Mouse (Mus musculus): Measurements from ENCODE around the gene Dap. TPM values are rescaled to one million over a fixed set of nuclear protein-coding genes. Genes with fewer than 3 reads are reported as not detected.

Gene Dap
- polyA plus RNA-seq, 1 experiment from 2014 or later, result 40.4 TPM

DNA sequence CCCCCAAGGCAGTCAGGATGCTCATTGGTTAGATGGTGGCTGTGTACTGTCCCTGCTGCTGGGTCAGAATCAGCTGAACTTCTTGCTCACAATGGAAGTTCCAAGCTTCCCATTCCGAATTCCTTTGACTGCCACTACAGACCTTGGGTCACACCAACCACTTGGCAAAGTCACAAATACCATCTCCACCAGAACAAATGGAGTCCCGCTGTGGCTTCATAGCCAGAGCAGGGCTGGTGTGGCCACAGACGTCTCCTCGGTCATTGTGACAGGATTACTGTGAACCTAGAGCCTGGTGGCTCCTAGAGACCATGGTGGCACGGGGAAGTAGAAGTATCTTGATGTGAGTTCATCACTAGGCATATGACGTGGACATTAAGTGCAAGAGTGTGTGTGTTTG is 44.0 kb downstream of the Dap start:
- peaks cover 4% of the 10 kb centered on the region; the same call in 1 of the 2 replicates for H3K4me1 ChIP-seq (replicated peaks)
- ATAC-seq (ENCODE audit: low read depth), result no peak
- WGBS (ENCODE audit: insufficient replicate concordance), result 67% methylated on average over 6 of the region's 6 CpGs
- no peak overlapping the region for H3K4me3 ChIP-seq (replicated peaks)
- DNase-seq, result no peak
- H3K27me3 ChIP-seq, result no peaks in the 10 kb centered on the region
- no peak overlapping the region for H3K9ac ChIP-seq
- peaks cover 5% of the 10 kb centered on the region; the same call in 1 of the 2 replicates for H3K36me3 ChIP-seq
- H3K27ac ChIP-seq, result no peak overlapping the region
- H3K9me3 ChIP-seq (replicated peaks), result no peaks in the 10 kb centered on the region
- H3K4me2 ChIP-seq, result no peak overlapping the region

DNA sequence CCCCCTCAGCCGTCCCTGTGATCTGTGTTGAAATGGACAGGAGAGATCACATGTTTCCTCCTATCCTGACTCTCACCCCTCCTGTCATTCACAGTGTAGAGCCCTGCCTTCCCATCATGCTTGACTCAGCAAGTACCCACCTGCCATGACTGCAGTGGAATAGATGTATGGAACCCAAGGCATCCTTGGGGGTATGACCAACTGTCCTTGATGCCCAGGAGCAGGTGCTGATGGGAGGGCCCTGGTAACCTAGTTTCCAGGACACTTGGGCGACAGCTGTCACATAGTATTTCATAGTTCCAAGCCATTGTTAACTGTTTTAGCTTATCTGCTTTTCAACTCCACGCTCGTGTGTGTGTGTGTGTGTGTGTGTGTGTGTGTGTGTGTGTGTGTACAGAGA is 45.4 kb downstream of the Dap start:
- H3K4me2 ChIP-seq, result no peak overlapping the region
- no peak overlapping the region for H3K9ac ChIP-seq
- peaks cover 10% of the 10 kb centered on the region for H3K4me1 ChIP-seq (replicated peaks)
- ATAC-seq (ENCODE audit: low read depth), result no peak
- H3K27ac ChIP-seq, result no peak overlapping the region
- H3K36me3 ChIP-seq, result peaks cover 16% of the 10 kb centered on the region
- no peaks in the 10 kb centered on the region for H3K27me3 ChIP-seq
- 49% methylated on average over 4 of the region's 4 CpGs for WGBS (ENCODE audit: insufficient replicate concordance)
- no peaks in the 10 kb centered on the region for H3K9me3 ChIP-seq (replicated peaks)
- no peak overlapping the region for H3K4me3 ChIP-seq (replicated peaks)
- no peak for DNase-seq

DNA sequence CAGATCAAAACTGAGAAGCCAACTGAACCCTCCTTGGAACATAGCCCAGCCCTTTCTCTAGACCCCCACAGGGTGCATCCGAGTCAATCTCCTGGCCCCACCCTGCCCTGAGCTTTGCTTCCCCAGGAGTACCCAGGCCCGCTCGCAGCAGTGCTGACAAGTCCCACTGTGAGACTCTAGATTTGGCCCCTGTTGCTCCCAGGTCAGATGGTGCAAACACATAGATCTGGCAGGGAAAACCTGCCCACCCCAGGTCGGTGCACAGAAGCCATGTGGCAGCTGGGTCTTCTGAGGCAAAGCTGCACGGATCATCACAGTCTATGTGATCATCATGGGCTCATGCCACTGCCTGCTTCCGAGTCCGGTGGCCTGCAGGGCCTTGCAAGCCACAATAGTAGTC is 48.6 kb downstream of the Dap start:
- H3K9me3 ChIP-seq (replicated peaks), result no peaks in the 10 kb centered on the region
- ATAC-seq (ENCODE audit: low read depth), result no peak
- peaks cover 10% of the 10 kb centered on the region for H3K4me1 ChIP-seq (replicated peaks)
- H3K9ac ChIP-seq, result no peak overlapping the region
- H3K27ac ChIP-seq, result no peak overlapping the region
- no peaks in the 10 kb centered on the region for H3K27me3 ChIP-seq
- H3K4me2 ChIP-seq, result no peak overlapping the region
- WGBS (ENCODE audit: insufficient replicate concordance), result 76% methylated on average over 7 of the region's 7 CpGs
- peaks cover 18% of the 10 kb centered on the region for H3K36me3 ChIP-seq
- no peak for DNase-seq
- no peak overlapping the region for H3K4me3 ChIP-seq (replicated peaks)

DNA sequence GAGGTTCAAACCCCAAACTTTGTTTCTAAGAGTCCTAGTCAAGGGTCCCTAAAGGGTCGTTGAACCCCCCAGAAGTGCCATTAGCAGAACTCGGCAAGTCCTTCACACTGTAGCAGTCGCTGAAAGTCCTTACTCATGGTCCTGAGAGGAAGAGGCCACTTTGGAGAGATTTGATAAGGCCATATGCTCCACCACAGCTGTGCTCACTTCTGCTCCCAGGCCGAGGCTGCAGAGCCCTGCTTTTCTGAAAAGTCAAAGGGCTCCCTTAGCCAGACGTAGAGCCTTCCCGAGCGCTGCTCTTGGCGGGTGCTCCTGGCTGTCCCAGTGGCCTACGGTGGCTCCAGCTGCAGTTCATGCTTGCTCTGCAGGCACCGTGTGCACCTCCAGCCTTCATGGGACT is 49.4 kb downstream of the Dap start:
- ATAC-seq (ENCODE audit: low read depth) (peak; percentile 62; the same call in 1 of the 2 replicates), DNase-seq (no peak)
- Histone ChIP-seq H3K4me3 (replicated peaks) (no peak overlapping the region), H3K4me2 (no peak overlapping the region), H3K36me3 (peaks cover 18% of the 10 kb centered on the region), H3K27ac (no peak overlapping the region), H3K9ac (no peak overlapping the region), H3K9me3 (replicated peaks) (no peaks in the 10 kb centered on the region), H3K4me1 (replicated peaks) (peaks cover 10% of the 10 kb centered on the region), H3K27me3 (no peaks in the 10 kb centered on the region)
- 11% methylated on average over 10 of the region's 10 CpGs for whole genome bisulfite sequencing (ENCODE audit: insufficient replicate concordance)

DNA sequence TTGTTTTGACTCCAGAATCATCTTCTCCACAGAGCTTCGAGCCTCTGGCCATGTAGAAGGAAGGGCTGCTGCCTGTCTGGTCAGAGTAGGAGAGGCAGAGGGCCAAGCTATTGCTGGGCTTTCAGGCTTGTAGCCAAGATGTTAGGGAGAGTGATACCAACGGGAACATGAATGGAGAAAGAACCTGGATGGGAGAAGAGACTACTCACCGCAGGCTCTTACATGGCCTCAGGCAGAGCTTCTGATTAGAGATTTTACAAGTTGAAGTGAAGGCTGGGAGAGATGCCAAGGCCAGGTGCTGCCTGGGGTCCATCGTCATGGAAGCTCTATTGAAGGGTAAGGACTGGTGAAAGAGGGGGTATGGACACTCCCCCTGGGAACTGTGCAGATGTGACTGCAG is 54.0 kb downstream of the Dap start:
- Histone ChIP-seq H3K4me2 (no peak overlapping the region), H3K4me3 (replicated peaks) (no peak overlapping the region), H3K9me3 (replicated peaks) (no peaks in the 10 kb centered on the region), H3K27me3 (no peaks in the 10 kb centered on the region), H3K36me3 (peaks cover 14% of the 10 kb centered on the region), H3K27ac (no peak overlapping the region), H3K9ac (no peak overlapping the region), H3K4me1 (replicated peaks) (peaks cover 37% of the 10 kb centered on the region)
- 62% methylated on average over 4 of the region's 4 CpGs for WGBS (ENCODE audit: insufficient replicate concordance)
- ATAC-seq (ENCODE audit: low read depth) (no peak), DNase-seq (no peak)

DNA sequence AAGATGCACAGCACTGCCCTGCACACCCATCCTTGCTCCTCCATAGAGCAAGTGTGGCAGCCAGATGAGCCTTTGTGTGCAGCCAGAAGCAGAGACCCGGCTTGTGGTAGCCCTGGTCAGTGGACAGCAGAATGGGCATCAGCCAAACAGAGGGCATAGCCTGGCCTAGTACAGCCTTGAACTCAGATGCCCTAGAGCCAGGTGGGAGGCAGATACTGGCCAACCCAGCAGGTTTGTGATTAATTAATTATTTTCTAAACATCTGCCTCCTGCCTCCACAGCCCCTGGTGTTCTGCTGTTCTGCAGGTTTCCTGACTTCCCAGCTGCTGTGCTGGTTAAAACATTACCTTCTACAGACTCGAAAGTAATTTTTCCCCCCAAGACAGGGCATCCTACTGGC is 55.0 kb downstream of the Dap start:
- WGBS (ENCODE audit: insufficient replicate concordance), result 68% methylated on average over 2 of the region's 2 CpGs
- no peak overlapping the region for H3K9ac ChIP-seq
- DNase-seq (no peak), ATAC-seq (ENCODE audit: low read depth) (no peak)
- peaks cover 7% of the 10 kb centered on the region; the same call in 1 of the 2 replicates for H3K36me3 ChIP-seq
- H3K4me3 ChIP-seq (replicated peaks), result no peak overlapping the region
- no peak overlapping the region for H3K27ac ChIP-seq
- H3K4me1 ChIP-seq (replicated peaks), result peaks cover 28% of the 10 kb centered on the region
- no peaks in the 10 kb centered on the region for H3K9me3 ChIP-seq (replicated peaks)
- no peak overlapping the region for H3K4me2 ChIP-seq
- H3K27me3 ChIP-seq, result no peaks in the 10 kb centered on the region

DNA sequence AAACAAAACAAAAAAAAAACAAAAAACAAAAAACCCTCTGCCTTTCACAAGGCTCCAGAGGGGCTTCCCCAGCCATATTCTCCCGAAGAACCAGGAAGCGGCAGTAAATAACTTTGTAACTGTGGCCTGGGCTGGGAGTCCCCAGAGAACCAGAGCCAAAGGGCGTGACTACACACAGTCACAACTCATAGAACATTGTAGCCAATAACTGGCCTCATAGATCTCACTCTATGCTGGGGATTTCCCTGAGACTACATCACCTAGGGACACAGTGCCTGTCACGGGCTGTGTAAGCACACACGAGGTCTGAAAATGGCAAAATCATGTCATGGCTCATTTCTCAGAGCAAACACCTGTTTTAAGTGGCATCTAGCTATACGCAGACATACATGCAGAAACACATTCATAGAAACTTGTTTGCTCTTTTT is 55.5 kb downstream of the Dap start:
- 66% methylated on average over 6 of the region's 6 CpGs for WGBS (ENCODE audit: insufficient replicate concordance)
- no peak for ATAC-seq (ENCODE audit: low read depth)
- no peak for DNase-seq
- no peaks in the 10 kb centered on the region for H3K27me3 ChIP-seq
- H3K36me3 ChIP-seq, result peaks cover 2% of the 10 kb centered on the region; the same call in 1 of the 2 replicates
- H3K9ac ChIP-seq, result no peak overlapping the region
- peaks cover 28% of the 10 kb centered on the region for H3K4me1 ChIP-seq (replicated peaks)
- no peak overlapping the region for H3K4me3 ChIP-seq (replicated peaks)
- no peak overlapping the region for H3K27ac ChIP-seq
- no peaks in the 10 kb centered on the region for H3K9me3 ChIP-seq (replicated peaks)
- H3K4me2 ChIP-seq, result no peak overlapping the region

DNA sequence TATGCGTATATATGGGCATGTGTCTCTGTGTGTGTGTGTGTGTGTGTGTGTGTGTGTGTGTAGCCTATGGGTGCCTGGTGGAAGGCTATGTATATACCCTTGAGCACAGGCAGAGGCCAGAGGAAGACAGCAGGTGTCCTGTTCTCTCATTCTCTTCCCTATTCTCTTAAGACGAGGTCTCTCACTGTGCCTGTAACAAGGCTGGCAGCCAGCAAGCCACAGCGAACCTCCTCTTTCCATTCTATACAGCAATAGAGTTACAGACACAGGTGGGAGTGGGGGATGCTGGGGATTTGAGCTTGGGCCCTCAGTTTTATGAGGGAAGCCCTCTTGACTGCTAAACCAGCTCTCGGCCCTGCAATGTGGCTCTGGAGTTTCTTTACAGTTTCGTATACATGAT is 55.9 kb downstream of the Dap start:
- Histone ChIP-seq H3K4me2 (no peak overlapping the region), H3K9me3 (replicated peaks) (no peaks in the 10 kb centered on the region), H3K4me3 (replicated peaks) (no peak overlapping the region), H3K27ac (no peak overlapping the region), H3K36me3 (no peaks in the 10 kb centered on the region), H3K27me3 (no peaks in the 10 kb centered on the region), H3K9ac (no peak overlapping the region), H3K4me1 (replicated peaks) (peaks cover 28% of the 10 kb centered on the region)
- WGBS (ENCODE audit: insufficient replicate concordance), result 76% methylated on average over 5 of the region's 5 CpGs
- no peak for ATAC-seq (ENCODE audit: low read depth)
- DNase-seq, result no peak

DNA sequence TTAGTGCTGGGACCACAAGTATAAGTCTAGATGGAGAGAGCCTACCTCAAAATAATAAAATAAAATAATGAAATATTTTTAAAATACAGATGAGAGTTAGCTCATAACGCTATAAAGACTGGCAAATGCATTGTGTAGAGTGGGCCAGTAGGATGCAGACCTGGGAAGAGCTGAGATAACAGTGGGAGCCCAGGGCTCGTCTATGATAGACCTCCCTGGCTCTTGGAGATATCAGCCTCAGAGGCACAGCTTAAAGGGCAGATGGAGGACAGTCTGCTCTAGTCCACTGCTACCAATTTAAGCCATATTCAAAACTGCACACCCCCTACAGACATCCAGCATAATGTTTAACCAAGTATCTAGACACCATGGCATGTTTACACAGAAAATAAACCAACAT is 56.6 kb downstream of the Dap start:
- Histone ChIP-seq H3K27ac (no peak overlapping the region), H3K9me3 (replicated peaks) (no peaks in the 10 kb centered on the region), H3K4me2 (no peak overlapping the region), H3K4me3 (replicated peaks) (no peak overlapping the region), H3K27me3 (no peaks in the 10 kb centered on the region), H3K4me1 (replicated peaks) (peaks cover 28% of the 10 kb centered on the region), H3K36me3 (no peaks in the 10 kb centered on the region), H3K9ac (no peak overlapping the region)
- 17% methylated on average over 2 of the region's 2 CpGs for WGBS (ENCODE audit: insufficient replicate concordance)
- ATAC-seq (ENCODE audit: low read depth) (peak; percentile 84), DNase-seq (no peak)

DNA sequence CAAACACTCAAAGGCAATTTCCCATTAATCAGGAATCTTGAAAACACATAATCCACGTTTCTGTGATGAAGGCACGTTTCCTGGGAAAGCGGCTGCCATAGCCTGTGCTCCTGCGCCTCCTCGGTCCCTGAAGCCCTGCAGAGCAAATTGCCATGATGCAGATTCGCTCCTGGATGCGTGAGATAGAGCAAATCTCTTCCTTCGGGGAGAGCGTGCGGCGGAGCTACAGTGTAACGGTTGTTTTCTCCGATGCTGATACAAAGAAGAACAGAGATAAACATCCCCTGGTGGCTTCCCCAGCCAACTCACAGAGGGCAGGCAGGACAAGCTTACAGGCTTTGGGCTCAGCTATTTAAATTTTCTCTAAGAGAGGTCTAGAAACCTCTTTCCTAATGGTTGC is 57.7 kb downstream of the Dap start:
- Histone ChIP-seq H3K4me3 (replicated peaks) (no peak overlapping the region), H3K4me2 (no peak overlapping the region), H3K4me1 (replicated peaks) (peaks cover 28% of the 10 kb centered on the region), H3K9ac (no peak overlapping the region), H3K27me3 (no peaks in the 10 kb centered on the region), H3K36me3 (no peaks in the 10 kb centered on the region), H3K9me3 (replicated peaks) (no peaks in the 10 kb centered on the region), H3K27ac (no peak overlapping the region)
- DNase-seq (peak; percentile 7), ATAC-seq (ENCODE audit: low read depth) (no peak)
- 29% methylated on average over 13 of the region's 13 CpGs for WGBS (ENCODE audit: insufficient replicate concordance)

DNA sequence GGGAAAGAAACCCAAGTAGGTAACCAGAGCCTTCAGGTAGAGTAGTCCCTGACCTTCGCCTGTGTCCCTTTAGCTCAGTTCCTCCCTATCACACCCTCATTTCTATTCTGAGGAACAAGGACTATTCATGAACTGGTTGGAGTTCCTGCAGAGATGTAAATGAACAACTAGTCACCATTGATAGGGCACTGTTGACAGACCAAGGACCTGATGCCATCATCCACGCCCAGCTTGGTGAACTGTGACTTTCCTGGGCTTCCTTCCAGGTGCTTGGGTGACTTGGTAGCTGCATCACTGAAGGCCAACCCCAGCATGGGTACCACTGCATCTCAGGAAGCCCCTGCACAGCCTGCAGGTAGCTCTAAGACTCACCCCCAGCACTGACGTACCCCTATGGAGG is 58.2 kb downstream of the Dap start:
- ATAC-seq (ENCODE audit: low read depth) (no peak), DNase-seq (no peak)
- WGBS (ENCODE audit: insufficient replicate concordance), result 41% methylated on average over 3 of the region's 3 CpGs
- Histone ChIP-seq H3K4me3 (replicated peaks) (no peak overlapping the region), H3K36me3 (no peaks in the 10 kb centered on the region), H3K9ac (no peak overlapping the region), H3K9me3 (replicated peaks) (no peaks in the 10 kb centered on the region), H3K27me3 (no peaks in the 10 kb centered on the region), H3K27ac (no peak overlapping the region), H3K4me1 (replicated peaks) (peaks cover 28% of the 10 kb centered on the region), H3K4me2 (no peak overlapping the region)

DNA sequence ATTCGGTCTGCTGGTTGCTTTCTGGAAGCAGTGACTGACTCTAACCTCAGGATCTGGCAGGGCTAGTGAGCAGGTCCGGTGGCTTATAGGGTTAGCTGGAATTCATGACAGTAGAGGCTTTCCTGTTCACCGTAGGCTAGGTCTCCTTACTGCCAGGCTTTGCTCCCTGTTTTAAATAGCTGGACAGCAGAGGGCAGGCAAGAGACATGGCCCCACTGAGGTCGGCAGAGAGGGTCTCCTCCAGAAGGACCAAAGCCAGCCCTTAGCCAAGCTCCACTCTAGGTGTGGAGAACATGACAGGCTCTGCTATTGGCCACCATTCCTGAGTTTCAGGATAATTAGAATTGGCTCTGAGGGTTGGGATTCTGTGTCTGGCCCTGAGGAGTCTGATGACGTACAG is 60.0 kb downstream of the Dap start:
- Histone ChIP-seq H3K27me3 (no peaks in the 10 kb centered on the region), H3K27ac (no peak overlapping the region), H3K9me3 (replicated peaks) (no peaks in the 10 kb centered on the region), H3K4me1 (replicated peaks) (peaks cover 28% of the 10 kb centered on the region), H3K4me2 (no peak overlapping the region), H3K36me3 (no peaks in the 10 kb centered on the region), H3K4me3 (replicated peaks) (no peak overlapping the region), H3K9ac (no peak overlapping the region)
- no peak for DNase-seq
- ATAC-seq (ENCODE audit: low read depth), result no peak
- WGBS (ENCODE audit: insufficient replicate concordance), result 51% methylated on average over 5 of the region's 5 CpGs
